Mouse (Mus musculus) embryo, embryonic 11.5 days (tissue): ENCODE data around the gene Awat1.

Source experiments
- DNase-seq: peaks from one replicate; pipeline ENCODE4 v3.0.0-alpha.2; 2012; ENCODE audit warnings: low read depth, low spot score

Awat1 gene

DNA sequence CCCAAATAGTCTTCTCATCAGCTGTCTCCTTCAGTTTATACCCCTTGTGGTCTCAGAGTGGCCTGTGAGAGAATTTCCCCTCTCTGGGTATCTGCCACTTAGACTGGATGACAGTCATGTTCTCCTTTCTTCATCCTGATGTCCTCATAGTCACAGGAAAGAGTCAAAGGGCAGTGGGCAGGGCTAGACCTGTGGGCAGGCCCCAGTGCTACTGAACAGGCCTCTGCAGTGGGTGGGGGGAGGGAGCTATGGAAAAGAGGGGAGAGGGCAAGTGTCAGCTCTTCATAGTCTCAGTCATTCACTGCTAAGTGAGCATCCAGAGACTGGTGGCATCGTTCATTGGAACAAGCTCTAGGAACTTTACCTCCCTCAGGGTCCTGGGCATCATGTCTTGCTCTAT, at the start of gene Awat1:
Awat1 (plus strand) TSS at position 301 of the 400 bp plus-strand sequence.
- no peak for DNase-seq

GRCm38 (mm10) chrX:100524471-100524870, 47.6 kb upstream of the Awat1 start, which contains the start of gene Dgat2l6:
Dgat2l6 (plus strand) TSS chrX:100524838.
- no peak for DNase-seq

DNA sequence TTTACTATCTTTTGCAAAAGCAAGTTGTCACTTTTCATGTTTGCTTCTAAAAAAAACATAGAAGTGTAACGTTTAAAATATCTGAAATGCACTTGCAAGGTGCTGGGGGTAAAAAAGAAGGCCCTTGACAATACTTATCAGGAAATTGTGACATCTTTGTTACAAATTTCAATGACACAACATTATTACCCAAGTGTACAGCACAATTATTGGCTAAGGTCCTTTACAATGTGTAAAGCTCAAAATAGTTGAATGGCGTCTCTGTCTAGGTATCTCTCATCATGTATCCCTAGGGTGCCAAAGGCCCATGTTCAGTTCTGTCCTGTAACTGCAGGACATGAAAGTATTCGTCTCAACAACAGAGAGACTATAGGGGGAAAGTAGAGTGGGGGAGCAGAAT, 16.0 kb upstream of the Awat1 start:
- no peak for DNase-seq

- DNase-seq = no peak
These were observed 6.4 kb upstream of the Awat1 start for GRCm38 (mm10) chrX:100565696-100566095.

DNA sequence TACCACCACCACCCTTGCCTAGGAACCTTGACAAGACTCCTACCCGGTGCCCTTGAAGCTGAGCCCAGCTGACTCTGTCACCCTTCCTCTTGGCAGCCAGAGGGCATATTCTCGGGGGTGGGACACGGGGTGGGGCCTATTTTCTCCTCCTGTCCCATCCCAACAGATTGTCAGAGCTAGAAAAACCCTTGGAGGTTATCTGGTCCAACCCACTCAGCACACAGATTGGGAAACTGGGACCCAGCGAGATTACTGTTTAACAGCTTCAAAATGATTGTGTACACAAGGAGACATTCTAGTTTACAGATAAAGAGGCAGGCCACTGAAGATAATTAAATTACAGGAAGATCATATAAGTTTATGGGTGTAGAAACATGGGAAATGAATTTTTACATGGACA, 22.7 kb downstream of the Awat1 start, which contains the start of gene P2ry4:
P2ry4 (minus strand) TSS at position 79 of the 400 bp plus-strand sequence.
- DNase-seq = no peak

DNA sequence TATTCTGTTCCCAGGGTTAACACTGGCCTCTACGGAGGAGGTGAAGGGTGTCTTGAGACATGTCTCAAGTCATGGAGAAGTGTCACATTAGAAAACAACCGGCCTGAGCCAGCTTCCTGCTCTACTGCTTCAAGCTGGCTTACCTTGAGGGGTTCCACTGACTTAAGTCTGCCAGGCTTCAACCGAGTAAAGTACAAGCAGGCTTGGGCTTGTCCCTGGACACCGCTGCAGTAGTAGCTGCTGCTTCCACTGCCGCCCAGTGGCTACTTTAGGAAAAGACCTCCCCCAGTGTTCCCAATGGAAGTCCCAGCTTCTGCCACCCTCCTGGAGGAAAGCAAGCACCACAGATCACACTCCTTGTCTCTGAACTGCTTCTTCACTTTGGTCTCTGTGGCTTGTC, 25.4 kb downstream of the Awat1 start:
- peak; percentile 5 for DNase-seq

DNA sequence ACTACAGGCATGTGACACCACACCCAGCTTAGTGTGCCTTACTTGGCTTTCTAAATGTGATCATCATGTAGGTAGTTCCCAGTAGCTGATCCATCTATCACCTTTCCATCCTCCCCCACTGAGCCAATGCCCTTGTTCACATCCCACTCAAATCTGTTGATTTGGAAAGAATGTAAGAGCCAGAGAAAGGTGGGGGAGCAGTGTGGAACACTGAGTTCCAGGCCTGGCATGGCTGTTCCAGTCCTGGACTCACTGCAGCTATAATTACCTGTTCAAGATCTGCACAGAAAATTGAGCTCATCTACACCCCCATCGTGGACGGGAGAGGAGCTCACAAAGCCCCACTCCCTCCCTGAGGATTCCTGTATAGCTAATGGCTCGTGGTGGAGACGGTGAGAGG, 27.7 kb downstream of the Awat1 start:
- no peak for DNase-seq

- no peak for DNase-seq
These were observed 33.3 kb downstream of the Awat1 start, which contains the start of gene Arr3 for GRCm38 (mm10) chrX:100605314-100605713. Arr3 (plus strand) TSS chrX:100605497.

GRCm38 (mm10) chrX:100618488-100618887, 46.4 kb downstream of the Awat1 start:
- no peak for DNase-seq

GRCm38 (mm10) chrX:100621366-100621765, 49.3 kb downstream of the Awat1 start:
- no peak for DNase-seq

- no peak for DNase-seq
These were observed 52.2 kb downstream of the Awat1 start for GRCm38 (mm10) chrX:100624242-100624641.

DNA sequence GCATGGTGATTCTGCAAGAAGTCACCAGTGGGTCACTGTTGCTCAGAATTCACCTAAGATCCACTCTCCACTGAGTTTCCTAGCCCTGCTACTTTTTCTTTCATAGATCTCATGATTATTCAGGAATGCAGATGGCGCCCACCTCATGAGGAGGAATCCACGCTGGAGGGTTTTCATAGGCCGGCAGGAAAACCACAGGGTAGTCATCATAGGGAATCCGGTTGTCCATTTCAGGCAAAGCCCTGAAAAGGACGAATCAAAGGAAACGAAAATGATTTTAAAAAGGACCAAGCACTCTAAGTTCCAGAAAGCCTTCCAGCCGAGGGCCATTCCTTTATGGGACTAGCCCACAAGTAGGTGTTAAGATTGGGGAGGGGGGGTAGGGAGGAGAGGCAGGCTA, 53.1 kb downstream of the Awat1 start:
- no peak for DNase-seq

GRCm38 (mm10) chrX:100625546-100625801, 53.4 kb downstream of the Awat1 start, which contains the start of gene Kif4:
Kif4 (plus strand) TSS chrX:100625737.
- DNase-seq = no peak

- DNase-seq = peak; percentile 85
These were observed 54.0 kb downstream of the Awat1 start, which contains the start of gene Pdzd11 for GRCm38 (mm10) chrX:100625802-100626793. Pdzd11 (minus strand) TSS chrX:100626568.
